Mouse (Mus musculus) heart, embryonic 13.5 days (tissue): ENCODE measurements around the gene Dock8. TPM values are rescaled to one million over a fixed set of nuclear protein-coding genes. Genes with fewer than 3 reads are reported as not detected.

ENCODE experiments used
- ATAC-seq: fragments of 200-750 bp; cut with Nextera tagmentation; 2 replicates; pipeline ENCODE4 v1.8.0; 2017; ENCODE audit warnings: moderate TSS enrichment; ENCODE audit not compliant: insufficient number of reproducible peaks, low FRiP score, low TSS enrichment; ENCODE audit errors: extremely low read depth
- H3K27ac ChIP-seq: fragments of 300-500 bp; sonication (generic); replicated peaks from 2 replicates; pipeline ENCODE4 v1.5.1; 2015; ENCODE audit warnings: moderate library complexity, mild to moderate bottlenecking, inconsistent platforms
- H3K27me3 ChIP-seq: fragments of 300-500 bp; sonication (generic); replicated peaks from 2 replicates; pipeline ENCODE4 v1.6.1; 2015; ENCODE audit warnings: mild to moderate bottlenecking, inconsistent platforms
- H3K36me3 ChIP-seq: fragments of 300-500 bp; sonication (generic); 2 replicates; pipeline ENCODE4 v1.6.1; 2015; ENCODE audit warnings: mild to moderate bottlenecking, inconsistent platforms
- H3K4me1 ChIP-seq: fragments of 300-500 bp; sonication (generic); 2 replicates; pipeline ENCODE4 v1.6.1; 2015; ENCODE audit warnings: inconsistent platforms
- H3K4me2 ChIP-seq: fragments of 300-500 bp; sonication (generic); 2 replicates; pipeline ENCODE4 v1.6.1; 2015; ENCODE audit warnings: inconsistent platforms, mild to moderate bottlenecking, moderate library complexity
- H3K4me3 ChIP-seq: fragments of 300-500 bp; sonication (generic); 2 replicates; pipeline ENCODE4 v1.5.1; 2015; ENCODE audit warnings: moderate library complexity, mild to moderate bottlenecking, inconsistent platforms
- H3K9ac ChIP-seq: fragments of 300-500 bp; sonication (generic); 2 replicates; pipeline ENCODE4 v1.6.1; 2015; ENCODE audit warnings: inconsistent platforms, mild to moderate bottlenecking, moderate library complexity
- H3K9me3 ChIP-seq: fragments of 300-500 bp; sonication (generic); 2 replicates; pipeline ENCODE4 v1.6.1; 2016; ENCODE audit warnings: inconsistent platforms
- WGBS: fragments of 180-500 bp; shearing (Covaris S2); methylation state at CpG from one replicate; pipeline ENCODE4 v1.1.7; 2015; ENCODE audit warnings: mixed read lengths; 5-methylcytosine and 5-hydroxymethylcytosine counted together
- polyA plus RNA-seq: library from polyadenylated mRNA; unstranded; fragments of >200 nt; fragmentation: Nextera tagmentation; extraction: Ambion mirVana; gene quantifications from 2 replicates; pipeline ENCODE4 v1.2.1, GENCODE M21; 2015

The Dock8 gene
- polyA plus RNA-seq, 1 experiment from 2014 or later = 2.6 TPM

DNA sequence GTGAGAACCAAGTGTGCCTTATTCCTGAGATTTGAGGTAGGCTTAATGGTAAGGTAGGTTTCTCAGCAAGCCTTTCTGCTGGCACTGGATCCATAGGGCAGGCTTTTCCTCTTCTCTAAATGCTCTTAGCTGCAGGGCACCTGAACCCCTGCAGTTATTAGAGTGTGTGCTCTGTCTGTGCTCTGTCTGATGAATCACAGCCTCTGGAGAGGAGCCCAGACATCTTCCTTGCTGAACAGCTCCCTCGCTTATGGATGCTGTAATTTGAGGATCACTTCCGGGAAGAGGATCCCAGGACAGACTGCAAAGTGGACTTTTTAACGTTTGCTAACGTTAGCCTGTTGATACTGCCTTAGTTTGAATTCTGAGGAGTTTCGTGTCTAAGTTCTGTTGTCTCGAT is 41.9 kb downstream of the Dock8 start:
- H3K27ac ChIP-seq = no peak overlapping the region
- 50% methylated on average over 6 of the region's 6 CpGs for WGBS
- ATAC-seq = no peak
- H3K9me3 ChIP-seq = no peaks in the 10 kb centered on the region
- H3K36me3 ChIP-seq = no peaks in the 10 kb centered on the region
- H3K9ac ChIP-seq = no peak overlapping the region
- H3K4me1 ChIP-seq = peaks cover 11% of the 10 kb centered on the region
- H3K4me3 ChIP-seq = no peak overlapping the region
- H3K27me3 ChIP-seq = no peaks in the 10 kb centered on the region
- no peak overlapping the region for H3K4me2 ChIP-seq

DNA sequence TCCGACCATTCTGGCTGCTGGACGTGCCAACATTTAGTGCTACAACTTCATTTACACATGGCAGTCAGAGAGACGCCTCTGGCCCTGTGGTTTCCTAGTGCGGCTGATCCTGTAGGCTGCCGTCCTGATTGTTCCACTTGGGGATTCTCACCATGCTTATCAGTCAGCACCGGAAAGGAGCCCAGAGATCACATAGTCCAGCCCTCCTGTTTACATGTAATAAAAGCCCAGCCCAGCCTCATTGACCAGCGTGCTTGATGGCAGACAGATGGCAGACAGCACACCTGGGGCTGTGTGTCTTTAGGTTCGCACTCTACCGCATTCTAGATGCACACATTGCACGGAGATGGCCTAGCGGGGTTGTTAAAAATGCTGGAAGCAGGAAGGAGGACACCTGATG is 43.6 kb downstream of the Dock8 start:
- Histone ChIP-seq H3K27ac (no peak overlapping the region), H3K9me3 (no peaks in the 10 kb centered on the region), H3K36me3 (no peaks in the 10 kb centered on the region), H3K4me1 (no peaks in the 10 kb centered on the region), H3K4me3 (no peak overlapping the region), H3K9ac (no peak overlapping the region), H3K27me3 (no peaks in the 10 kb centered on the region), H3K4me2 (no peak overlapping the region)
- WGBS = 55% methylated on average over 11 of the region's 11 CpGs
- no peak for ATAC-seq

DNA sequence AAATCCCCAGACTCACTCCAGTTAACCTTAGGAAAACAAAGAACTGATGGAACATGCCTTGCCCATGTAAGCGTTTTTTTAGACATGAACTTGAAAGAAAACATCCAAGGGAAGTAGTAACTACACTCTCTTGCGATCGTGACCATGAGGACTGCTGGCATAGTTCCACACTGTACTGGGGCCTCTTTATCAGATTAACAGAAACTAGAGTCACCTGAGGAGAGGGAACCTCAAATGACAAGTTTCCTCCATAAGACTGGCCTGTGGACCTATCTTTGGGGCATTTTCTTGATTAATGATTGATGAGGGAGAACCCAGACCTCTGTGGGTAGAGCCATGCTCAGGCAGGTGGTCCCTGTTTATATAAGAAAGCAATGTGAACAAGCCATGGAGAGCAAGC is 44.7 kb downstream of the Dock8 start:
- H3K27me3 ChIP-seq = no peaks in the 10 kb centered on the region
- no peaks in the 10 kb centered on the region for H3K4me1 ChIP-seq
- WGBS = 73% methylated on average over 3 of the region's 3 CpGs
- no peak overlapping the region for H3K9ac ChIP-seq
- ATAC-seq = no peak
- no peak overlapping the region for H3K4me3 ChIP-seq
- H3K27ac ChIP-seq = no peak overlapping the region
- no peak overlapping the region for H3K4me2 ChIP-seq
- no peaks in the 10 kb centered on the region for H3K9me3 ChIP-seq
- no peaks in the 10 kb centered on the region for H3K36me3 ChIP-seq

DNA sequence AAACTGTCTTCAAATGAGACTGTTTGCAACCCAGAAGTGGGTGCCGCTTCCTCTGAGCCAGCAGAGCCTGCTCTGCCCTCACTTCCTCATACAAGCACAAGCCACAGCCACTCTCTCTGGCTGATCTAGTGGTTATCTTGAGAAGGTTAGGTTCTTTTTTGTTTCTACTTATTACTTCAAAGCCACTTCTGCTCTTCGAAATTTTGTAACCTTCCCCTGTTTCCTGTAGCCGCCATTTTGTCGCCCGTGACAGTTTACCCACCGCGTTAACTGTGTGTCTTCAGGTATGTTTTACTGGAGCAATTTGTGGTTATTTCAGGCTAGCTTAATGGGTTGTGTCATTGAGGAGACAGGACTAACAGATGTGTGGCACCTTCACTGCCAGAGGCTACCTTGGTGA is 53.0 kb downstream of the Dock8 start:
- no peaks in the 10 kb centered on the region; the same call in 1 of the 2 replicates for H3K27me3 ChIP-seq
- H3K4me3 ChIP-seq = no peak overlapping the region
- no peak overlapping the region for H3K4me2 ChIP-seq
- no peaks in the 10 kb centered on the region for H3K36me3 ChIP-seq
- H3K4me1 ChIP-seq = 0 out of 2 replicates have a peak, but pooled peaks cover 4% of the 10 kb centered on the region
- ATAC-seq = no peak
- no peak overlapping the region for H3K9ac ChIP-seq
- 88% methylated on average over 7 of the region's 7 CpGs for WGBS
- no peaks in the 10 kb centered on the region for H3K9me3 ChIP-seq
- H3K27ac ChIP-seq = no peak overlapping the region

DNA sequence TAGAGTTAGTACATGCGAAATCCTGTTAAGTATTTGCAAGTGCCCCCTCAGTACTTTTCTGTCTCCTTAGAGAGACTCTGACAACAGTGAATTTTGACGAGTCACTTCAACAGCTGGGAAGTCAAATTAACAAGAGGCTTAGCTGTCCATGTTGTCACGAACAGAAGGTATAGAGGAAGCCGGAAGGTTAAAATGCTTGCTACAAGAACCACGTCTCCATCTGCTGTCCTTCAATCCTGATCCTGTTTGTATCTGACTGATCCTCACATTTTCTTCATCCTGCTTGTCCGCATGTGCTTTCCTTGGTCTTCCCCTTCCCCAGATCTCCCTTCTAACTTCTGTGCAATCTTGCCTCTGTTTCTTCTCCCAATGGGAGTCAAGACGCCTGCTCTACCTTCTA is 53.8 kb downstream of the Dock8 start:
- H3K27me3 ChIP-seq = peaks cover under 1% of the 10 kb centered on the region; the same call in 1 of the 2 replicates
- H3K9me3 ChIP-seq = no peaks in the 10 kb centered on the region
- H3K4me3 ChIP-seq = no peak overlapping the region
- H3K27ac ChIP-seq = no peak overlapping the region
- H3K4me2 ChIP-seq = no peak overlapping the region
- no peak for ATAC-seq
- no peaks in the 10 kb centered on the region for H3K36me3 ChIP-seq
- H3K9ac ChIP-seq = no peak overlapping the region
- 0 out of 2 replicates have a peak, but pooled peaks cover 4% of the 10 kb centered on the region for H3K4me1 ChIP-seq
- WGBS = 60% methylated on average over 7 of the region's 7 CpGs

DNA sequence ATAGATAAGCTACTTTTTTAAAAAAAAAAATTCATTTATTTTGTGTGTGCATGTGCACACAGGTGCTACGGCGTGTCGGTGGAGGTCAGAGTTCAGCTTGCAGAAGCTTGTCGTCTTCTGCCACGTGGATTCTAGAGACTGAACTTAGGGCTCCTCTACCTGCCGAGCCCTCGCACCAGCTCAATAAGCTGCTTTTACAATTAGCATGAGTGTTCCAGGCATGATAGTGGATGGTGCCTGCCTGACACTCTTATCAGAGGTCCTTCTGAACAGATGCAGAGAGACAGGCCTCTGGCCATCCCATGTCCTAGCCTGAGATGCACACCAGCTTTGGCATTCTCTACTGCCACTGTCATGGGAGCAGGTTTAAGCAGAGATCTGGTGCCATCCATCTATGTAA is 55.7 kb downstream of the Dock8 start:
- Histone ChIP-seq H3K9ac (no peak overlapping the region), H3K27ac (no peak overlapping the region), H3K27me3 (peaks cover 7% of the 10 kb centered on the region; the same call in 1 of the 2 replicates), H3K9me3 (no peaks in the 10 kb centered on the region), H3K4me1 (peaks cover 11% of the 10 kb centered on the region), H3K36me3 (no peaks in the 10 kb centered on the region), H3K4me3 (no peak overlapping the region), H3K4me2 (no peak overlapping the region)
- 74% methylated on average over 7 of the region's 7 CpGs for WGBS
- no peak for ATAC-seq

DNA sequence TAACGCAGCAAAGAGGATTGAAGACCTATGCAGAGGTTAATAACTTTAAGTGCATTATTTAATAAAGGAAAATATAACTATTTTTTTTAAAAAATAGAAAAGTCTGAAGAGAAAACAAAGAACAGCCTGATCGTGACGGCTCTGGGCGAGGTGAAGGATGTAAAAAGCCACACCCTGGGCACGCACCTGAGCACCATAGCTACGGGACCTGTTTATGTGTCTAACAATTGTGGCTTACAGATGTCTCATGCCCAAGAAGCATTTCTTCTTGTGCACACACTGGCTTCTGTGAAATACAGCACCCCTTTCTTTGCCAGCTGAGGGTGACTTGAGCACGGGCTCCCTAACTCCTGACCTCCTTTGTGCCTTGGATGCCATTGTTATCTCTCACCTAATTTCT is 56.2 kb downstream of the Dock8 start:
- Histone ChIP-seq H3K4me3 (no peak overlapping the region), H3K27ac (no peak overlapping the region), H3K4me1 (peaks cover 16% of the 10 kb centered on the region), H3K4me2 (no peak overlapping the region), H3K36me3 (no peaks in the 10 kb centered on the region), H3K27me3 (peaks cover 11% of the 10 kb centered on the region; the same call in 1 of the 2 replicates), H3K9ac (no peak overlapping the region), H3K9me3 (no peaks in the 10 kb centered on the region)
- no peak for ATAC-seq
- WGBS = 86% methylated on average over 7 of the region's 7 CpGs

DNA sequence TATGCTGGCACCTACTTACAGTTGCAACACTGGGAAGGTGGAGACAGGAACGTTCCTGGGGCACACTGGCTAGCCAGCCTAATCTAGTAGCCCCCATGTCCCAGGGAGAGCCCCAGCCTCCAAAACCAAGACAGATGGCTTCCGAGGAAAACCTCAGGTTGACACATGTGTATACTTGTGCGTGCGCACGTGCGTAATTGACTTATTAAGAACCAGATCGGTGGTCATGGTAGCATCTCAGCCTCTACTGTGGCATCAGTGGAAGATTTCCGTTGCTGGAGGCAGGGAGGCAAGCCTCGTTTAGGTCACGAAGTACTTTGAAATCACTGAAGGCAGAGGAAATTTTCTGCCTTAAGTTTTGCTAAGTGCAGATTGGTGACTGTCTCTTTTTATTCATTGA is 56.9 kb downstream of the Dock8 start:
- Histone ChIP-seq H3K4me1 (peaks cover 19% of the 10 kb centered on the region), H3K36me3 (no peaks in the 10 kb centered on the region), H3K9ac (no peak overlapping the region), H3K4me3 (no peak overlapping the region), H3K4me2 (no peak overlapping the region), H3K27ac (no peak overlapping the region), H3K9me3 (no peaks in the 10 kb centered on the region), H3K27me3 (peaks cover 11% of the 10 kb centered on the region; the same call in 1 of the 2 replicates)
- WGBS = 83% methylated on average over 10 of the region's 10 CpGs
- ATAC-seq = no peak

DNA sequence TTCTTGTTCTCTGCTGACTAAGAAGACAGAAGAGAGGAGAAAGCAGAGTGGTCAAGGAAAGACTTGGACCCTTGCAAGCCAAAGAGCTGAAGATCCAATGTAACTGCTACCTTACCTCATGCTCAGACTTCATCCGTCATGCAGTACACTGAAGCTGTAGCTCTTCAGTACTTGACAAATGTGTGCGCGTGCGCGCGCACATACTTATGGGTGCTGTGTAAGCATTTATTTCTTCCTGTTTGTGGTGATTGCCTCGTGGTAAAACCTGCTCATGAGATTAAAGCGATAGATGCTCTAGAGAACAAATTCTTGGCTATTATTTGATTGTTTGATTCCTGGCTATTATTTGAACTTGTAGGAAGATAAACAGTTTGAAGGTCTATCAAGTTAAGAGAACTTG is 58.5 kb downstream of the Dock8 start:
- Histone ChIP-seq H3K4me1 (peaks cover 33% of the 10 kb centered on the region), H3K9ac (no peak overlapping the region), H3K4me2 (no peak overlapping the region), H3K4me3 (no peak overlapping the region), H3K9me3 (no peaks in the 10 kb centered on the region), H3K36me3 (no peaks in the 10 kb centered on the region), H3K27me3 (peaks cover 11% of the 10 kb centered on the region; the same call in 1 of the 2 replicates), H3K27ac (no peak overlapping the region)
- WGBS = 87% methylated on average over 8 of the region's 8 CpGs
- ATAC-seq = no peak

DNA sequence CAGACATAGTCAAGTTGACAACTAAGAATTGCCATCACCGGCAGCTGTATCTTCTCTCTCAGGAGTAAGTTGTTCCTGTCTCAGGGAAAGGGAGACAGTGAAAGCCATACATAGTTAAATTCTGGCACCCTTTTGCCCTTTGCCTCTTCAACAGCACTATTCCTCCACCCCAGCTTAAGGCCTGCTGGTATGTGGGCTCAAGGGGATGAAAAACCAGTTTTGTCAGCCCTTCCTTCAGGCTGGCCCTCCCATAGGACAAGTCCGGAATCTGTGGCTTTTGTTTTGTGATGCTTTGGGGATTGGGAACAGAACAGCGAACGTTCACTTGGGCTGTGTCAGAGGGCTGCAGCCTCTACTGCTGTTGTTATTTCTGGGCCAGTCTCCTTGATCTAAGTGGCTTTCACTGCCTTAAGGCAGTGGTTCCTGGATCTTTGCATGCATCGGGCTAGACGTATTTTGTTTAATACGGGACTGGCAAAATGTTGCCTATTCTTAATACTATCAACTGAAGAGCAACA is 60.6 kb downstream of the Dock8 start:
- Histone ChIP-seq H3K27ac (no peak overlapping the region), H3K9ac (no peak overlapping the region), H3K4me2 (peak overlapping the region; percentile 55; the same call in 1 of the 2 replicates), H3K9me3 (no peaks in the 10 kb centered on the region), H3K4me1 (peaks cover 33% of the 10 kb centered on the region), H3K36me3 (no peaks in the 10 kb centered on the region), H3K4me3 (no peak overlapping the region), H3K27me3 (peaks cover 11% of the 10 kb centered on the region; the same call in 1 of the 2 replicates)
- 51% methylated on average over 7 of the region's 7 CpGs for WGBS
- no peak for ATAC-seq

DNA sequence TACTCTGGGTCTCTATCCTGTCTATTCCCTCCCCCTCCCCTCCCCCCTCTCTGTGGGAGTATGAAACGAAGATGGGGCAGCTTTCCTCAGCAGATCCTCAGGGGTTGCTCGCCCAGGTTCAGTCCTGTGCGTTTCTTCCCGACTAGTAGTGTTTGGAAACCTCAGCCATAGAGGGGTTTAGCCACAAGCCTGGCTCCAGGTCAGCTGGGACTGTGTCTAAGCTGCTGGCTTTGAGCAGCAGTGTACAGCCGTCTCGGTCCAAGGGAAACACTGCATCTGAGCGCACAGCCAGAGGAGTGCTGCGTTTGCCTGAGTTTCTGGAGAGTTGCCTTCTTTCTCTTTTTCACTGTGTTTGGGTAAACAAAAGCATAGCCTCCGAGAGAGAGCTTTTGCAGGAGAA is 61.0 kb downstream of the Dock8 start:
- H3K4me2 ChIP-seq = peak overlapping the region; percentile 55
- peaks cover 33% of the 10 kb centered on the region for H3K4me1 ChIP-seq
- peak overlapping the region; percentile 19 for H3K4me3 ChIP-seq
- no peak overlapping the region for H3K27ac ChIP-seq
- H3K27me3 ChIP-seq = peaks cover 11% of the 10 kb centered on the region
- no peaks in the 10 kb centered on the region for H3K36me3 ChIP-seq
- 36% methylated on average over 9 of the region's 9 CpGs for WGBS
- H3K9ac ChIP-seq = peak overlapping the region; percentile 41; the same call in 1 of the 2 replicates
- H3K9me3 ChIP-seq = no peaks in the 10 kb centered on the region
- no peak for ATAC-seq

DNA sequence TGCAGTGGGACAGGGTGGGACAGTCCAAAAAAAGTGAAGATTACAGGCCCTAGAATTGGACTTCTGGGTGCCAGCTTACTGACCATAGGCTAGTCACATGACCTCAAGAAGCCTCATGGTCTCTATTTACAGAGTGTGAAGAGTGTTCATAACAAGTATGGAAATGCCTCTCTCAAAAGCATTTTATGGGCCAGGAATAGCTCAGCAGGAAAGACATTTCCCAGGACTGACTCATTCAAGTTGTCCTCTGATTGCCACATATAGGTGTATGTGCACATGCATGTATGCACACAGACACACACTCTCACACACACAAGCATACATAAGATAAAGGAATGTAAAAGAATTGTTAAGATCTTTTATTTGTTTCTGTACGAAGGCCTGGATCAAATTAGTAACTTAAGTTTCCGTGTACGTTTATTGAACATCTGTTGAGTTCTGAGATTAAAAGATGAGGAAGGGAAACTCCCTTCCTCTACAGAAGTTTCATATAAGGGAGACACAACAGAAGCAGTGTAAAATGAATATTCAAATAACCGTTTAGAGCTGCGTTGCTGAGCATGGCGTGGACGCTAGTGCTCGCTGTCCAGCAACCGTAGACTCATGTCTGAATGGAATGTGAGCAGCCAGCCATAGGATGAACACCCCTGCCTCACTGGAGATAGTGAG is 63.0 kb downstream of the Dock8 start:
- no peak for ATAC-seq
- peaks cover 20% of the 10 kb centered on the region for H3K27me3 ChIP-seq
- H3K9ac ChIP-seq = no peak overlapping the region
- H3K36me3 ChIP-seq = no peaks in the 10 kb centered on the region
- WGBS = 83% methylated on average over 9 of the region's 9 CpGs
- H3K27ac ChIP-seq = no peak overlapping the region
- no peaks in the 10 kb centered on the region for H3K9me3 ChIP-seq
- no peak overlapping the region for H3K4me2 ChIP-seq
- H3K4me1 ChIP-seq = peaks cover 38% of the 10 kb centered on the region
- no peak overlapping the region for H3K4me3 ChIP-seq
